Mouse (Mus musculus) cortical plate, adult 2 months (tissue): ENCODE measurements around the gene Lman1l.

ENCODE experiments used
- CTCF ChIP-seq: fragments of 200-500 bp; IDR thresholded peaks from 2 replicates; pipeline ENCODE4 v1.5.1; 2011; ENCODE audit warnings: mild to moderate bottlenecking, control low read depth, low read length; ENCODE audit not compliant: insufficient read depth; ENCODE audit errors: extremely low read depth
- POLR2A ChIP-seq: fragments of 200-500 bp; IDR thresholded peaks from 2 replicates; pipeline ENCODE4 v1.6.1; 2011; ENCODE audit warnings: mild to moderate bottlenecking, low read length, control low read depth; ENCODE audit not compliant: insufficient read depth; ENCODE audit errors: extremely low read depth

GRCm38 (mm10) chr9:57650786-57651311 lies 30.3 kb upstream of the Lman1l start:
- TF ChIP-seq CTCF (no peak), POLR2A (no peak)
